Mouse (Mus musculus) intestine, embryonic 15.5 days (tissue): ENCODE measurements at regions not wholly inside any gene's neighbourhood (a gene's known extent, or its start where the extent isn't known, plus 50 kb on each side); places are given as distances from the start of the nearest gene placed in this dataset.
A peak's percentile ranks its signal among the peaks of the same experiment; 100 is the strongest.

Experiments
- ATAC-seq: fragments of 200-750 bp; cut with Nextera tagmentation; 2 replicates; pipeline ENCODE4 v1.8.0; 2017; ENCODE audit warnings: moderate TSS enrichment, moderate library complexity
- H3K27ac ChIP-seq: fragments of 300-500 bp; sonication (generic); 2 replicates; pipeline ENCODE4 v1.5.1; 2015; ENCODE audit warnings: mild to moderate bottlenecking, inconsistent platforms
- H3K27me3 ChIP-seq: fragments of 300-500 bp; sonication (generic); replicated peaks from 2 replicates; pipeline ENCODE4 v1.6.1; 2015; ENCODE audit warnings: inconsistent platforms
- H3K36me3 ChIP-seq: fragments of 300-500 bp; sonication (generic); 2 replicates; pipeline ENCODE4 v1.6.1; 2015; ENCODE audit warnings: inconsistent platforms
- H3K4me1 ChIP-seq: fragments of 300-500 bp; sonication (generic); replicated peaks from 2 replicates; pipeline ENCODE4 v1.6.1; 2015; ENCODE audit warnings: inconsistent platforms
- H3K4me2 ChIP-seq: fragments of 300-500 bp; sonication (generic); replicated peaks from 2 replicates; pipeline ENCODE4 v1.6.1; 2015; ENCODE audit warnings: mild to moderate bottlenecking, inconsistent platforms
- H3K4me3 ChIP-seq: fragments of 300-500 bp; sonication (generic); replicated peaks from 2 replicates; pipeline ENCODE4 v1.5.1; 2015; ENCODE audit warnings: inconsistent platforms
- H3K9ac ChIP-seq: fragments of 300-500 bp; sonication (generic); 2 replicates; pipeline ENCODE4 v1.6.1; 2015; ENCODE audit warnings: inconsistent platforms
- H3K9me3 ChIP-seq: fragments of 300-500 bp; sonication (generic); 2 replicates; pipeline ENCODE4 v1.6.1; 2016; ENCODE audit warnings: inconsistent platforms
- WGBS: fragments of 180-500 bp; shearing (Covaris S2); methylation state at CpG from one replicate; pipeline ENCODE4 v1.1.7; 2015; 5-methylcytosine and 5-hydroxymethylcytosine counted together

DNA sequence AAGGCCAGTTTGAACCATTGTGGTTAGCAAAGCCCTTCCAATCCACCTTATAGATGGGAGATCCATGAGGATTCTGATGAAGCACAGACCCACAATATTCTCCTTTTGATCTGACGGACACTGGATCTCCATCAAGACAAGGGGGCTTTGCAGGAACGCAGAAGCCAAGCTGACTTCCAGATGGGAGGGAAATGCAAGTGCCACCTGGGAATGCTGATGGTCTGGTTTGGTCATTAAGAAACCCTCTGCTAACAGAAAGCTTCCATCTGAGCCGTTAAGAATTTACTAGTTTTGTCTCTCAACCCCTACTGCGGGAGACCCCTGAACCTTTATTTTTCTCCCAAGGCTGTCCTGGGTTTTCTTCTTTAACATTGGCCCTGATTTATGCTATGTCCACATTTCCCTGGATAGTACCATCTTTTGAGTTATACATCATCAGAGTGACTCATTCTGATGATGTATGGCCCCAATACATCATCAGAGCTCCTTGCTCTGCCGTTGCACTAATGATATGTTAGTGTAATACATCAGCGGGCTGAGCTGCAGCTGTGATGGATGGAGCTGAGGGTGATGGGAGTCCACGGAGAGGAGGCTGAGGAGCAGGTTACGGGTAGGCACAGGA is 898.3 kb downstream of the Kcnma1 start:
- Histone ChIP-seq H3K4me2 (no peak overlapping the region), H3K9ac (no peak overlapping the region), H3K4me1 (no peaks in the 10 kb centered on the region), H3K4me3 (no peak overlapping the region), H3K36me3 (no peaks in the 10 kb centered on the region), H3K27ac (no peak overlapping the region), H3K27me3 (no peaks in the 10 kb centered on the region), H3K9me3 (no peaks in the 10 kb centered on the region)
- 49% methylated on average over 8 of the region's 8 CpGs for WGBS
- no peak for ATAC-seq

DNA sequence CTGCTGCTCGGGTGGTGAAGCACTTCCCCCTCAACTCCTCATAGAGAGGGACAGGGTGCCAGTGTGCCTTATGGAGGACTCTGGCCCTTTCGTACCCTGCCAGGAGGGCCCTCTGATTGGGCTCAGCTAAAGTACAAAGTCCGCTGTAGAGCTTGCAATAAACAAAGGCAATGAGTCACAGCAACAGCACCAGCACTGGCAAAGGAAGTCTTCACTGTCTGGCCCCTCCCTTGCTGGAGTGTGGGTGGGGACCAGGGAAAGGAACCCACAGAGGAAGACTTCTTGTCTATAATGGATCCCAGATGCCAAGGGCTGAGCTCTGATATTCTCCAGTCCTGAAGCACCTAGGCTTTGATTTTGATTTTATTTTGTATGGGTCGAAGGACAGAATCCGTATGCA is 899.4 kb downstream of the Kcnma1 start:
- H3K27me3 ChIP-seq, result no peaks in the 10 kb centered on the region
- peak; percentile 100 for ATAC-seq
- no peak overlapping the region for H3K4me3 ChIP-seq
- H3K36me3 ChIP-seq, result no peaks in the 10 kb centered on the region
- WGBS, result 30% methylated on average over 5 of the region's 5 CpGs
- no peak overlapping the region for H3K9ac ChIP-seq
- H3K4me1 ChIP-seq, result no peaks in the 10 kb centered on the region
- no peaks in the 10 kb centered on the region for H3K9me3 ChIP-seq
- no peak overlapping the region for H3K4me2 ChIP-seq
- no peak overlapping the region for H3K27ac ChIP-seq

DNA sequence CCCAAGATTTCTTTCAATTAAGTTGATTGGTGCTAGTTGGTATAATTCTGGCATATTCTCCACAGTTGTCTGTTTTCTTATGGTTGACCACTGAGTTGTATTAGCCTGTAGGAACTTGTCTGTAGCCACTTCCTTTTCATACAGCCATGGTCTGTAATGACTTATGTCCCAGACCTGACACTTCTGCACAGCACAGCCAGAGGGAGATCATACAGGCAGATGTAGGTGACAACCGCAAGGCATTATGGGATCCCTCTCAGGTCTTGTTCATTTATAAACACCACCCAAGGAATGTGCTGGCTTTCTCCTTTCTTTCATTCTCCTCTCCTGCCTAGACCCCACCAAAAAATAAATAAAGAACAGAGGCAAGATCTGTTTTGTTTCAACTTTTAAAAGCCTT is 899.8 kb downstream of the Kcnma1 start:
- H3K9me3 ChIP-seq, result no peaks in the 10 kb centered on the region
- H3K4me2 ChIP-seq, result no peak overlapping the region
- no peak overlapping the region for H3K27ac ChIP-seq
- H3K27me3 ChIP-seq, result no peaks in the 10 kb centered on the region
- no peak overlapping the region for H3K9ac ChIP-seq
- WGBS, result 65% methylated on average over 1 of the region's 1 CpGs
- ATAC-seq, result peak; percentile 66
- no peaks in the 10 kb centered on the region for H3K4me1 ChIP-seq
- no peaks in the 10 kb centered on the region for H3K36me3 ChIP-seq
- H3K4me3 ChIP-seq, result no peak overlapping the region

DNA sequence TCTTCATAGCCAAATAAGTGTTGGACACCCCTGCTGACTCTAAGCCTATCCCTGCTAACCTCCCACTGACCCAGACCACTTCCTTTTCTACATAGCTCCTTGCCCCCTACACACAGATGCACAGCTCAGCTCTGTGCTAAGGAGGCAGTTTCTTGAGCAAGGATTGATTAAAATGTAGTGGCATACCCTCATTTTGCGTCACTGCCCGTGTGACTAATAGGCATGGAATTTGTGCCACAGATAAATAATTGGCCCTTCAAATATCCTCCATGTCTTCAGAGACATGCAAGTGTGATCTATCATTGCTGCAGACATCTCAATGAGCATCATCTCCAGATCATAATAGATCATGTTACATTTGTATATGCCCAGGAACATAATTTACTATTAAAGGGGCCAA is 901.9 kb downstream of the Kcnma1 start:
- no peak for ATAC-seq
- no peak overlapping the region for H3K4me3 ChIP-seq
- H3K9ac ChIP-seq, result no peak overlapping the region
- no peaks in the 10 kb centered on the region for H3K9me3 ChIP-seq
- no peaks in the 10 kb centered on the region for H3K4me1 ChIP-seq
- H3K4me2 ChIP-seq, result no peak overlapping the region
- H3K27me3 ChIP-seq, result no peaks in the 10 kb centered on the region
- H3K27ac ChIP-seq, result no peak overlapping the region
- H3K36me3 ChIP-seq, result no peaks in the 10 kb centered on the region
- WGBS, result 51% methylated on average over 2 of the region's 2 CpGs

DNA sequence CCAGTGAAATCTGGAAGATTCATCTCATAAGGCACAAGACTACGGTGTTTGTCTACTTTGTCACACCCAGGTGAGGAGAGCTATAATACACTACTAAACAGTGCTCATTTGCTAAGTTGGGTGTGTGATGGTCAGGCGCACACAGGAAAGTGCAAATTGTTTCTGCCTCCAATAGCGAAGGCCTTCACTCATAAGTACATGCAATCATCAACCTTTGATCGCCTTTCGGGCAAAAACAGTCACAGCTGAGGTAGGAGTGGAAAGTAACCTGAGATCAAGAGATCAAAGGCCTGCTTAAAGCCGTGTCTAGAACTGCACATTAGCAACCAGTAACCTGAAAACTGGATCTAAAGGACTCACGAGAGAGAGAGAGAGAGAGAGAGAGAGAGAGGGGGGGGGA is 905.7 kb downstream of the Kcnma1 start:
- no peak overlapping the region for H3K4me2 ChIP-seq
- H3K4me1 ChIP-seq, result no peaks in the 10 kb centered on the region
- WGBS, result 76% methylated on average over 7 of the region's 7 CpGs
- no peak overlapping the region for H3K9ac ChIP-seq
- H3K36me3 ChIP-seq, result no peaks in the 10 kb centered on the region
- ATAC-seq, result peak; percentile 65
- no peaks in the 10 kb centered on the region for H3K27me3 ChIP-seq
- no peaks in the 10 kb centered on the region for H3K9me3 ChIP-seq
- no peak overlapping the region for H3K4me3 ChIP-seq
- no peak overlapping the region for H3K27ac ChIP-seq

DNA sequence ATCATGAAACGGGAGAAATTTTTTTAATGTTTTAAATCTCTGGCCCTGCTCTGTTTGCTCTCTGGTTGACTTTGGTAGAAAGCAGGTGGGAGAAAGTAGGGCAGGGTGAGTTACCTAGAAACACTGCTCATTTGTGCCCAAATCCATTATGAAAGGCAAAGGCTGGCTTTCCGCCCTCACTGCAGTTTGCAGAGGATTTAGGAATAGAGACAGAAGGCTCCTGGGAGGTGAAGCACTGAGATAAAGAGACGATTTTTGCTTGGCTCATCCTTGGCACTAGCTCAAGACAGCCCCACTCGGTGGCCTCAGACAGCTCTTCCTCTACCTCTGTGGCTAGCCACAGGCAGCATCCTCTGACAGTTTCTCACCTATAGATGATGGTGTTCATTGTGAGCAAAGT is 906.8 kb downstream of the Kcnma1 start:
- 65% methylated on average over 4 of the region's 4 CpGs for WGBS
- no peaks in the 10 kb centered on the region for H3K36me3 ChIP-seq
- H3K9ac ChIP-seq, result no peak overlapping the region
- H3K4me1 ChIP-seq, result no peaks in the 10 kb centered on the region
- H3K9me3 ChIP-seq, result no peaks in the 10 kb centered on the region
- ATAC-seq, result no peak
- no peaks in the 10 kb centered on the region for H3K27me3 ChIP-seq
- no peak overlapping the region for H3K4me2 ChIP-seq
- H3K4me3 ChIP-seq, result no peak overlapping the region
- no peak overlapping the region for H3K27ac ChIP-seq
